Mouse (Mus musculus) heart, postnatal 0 days (tissue): ENCODE measurements around the gene Eif4e2. TPM values are rescaled to one million over a fixed set of nuclear protein-coding genes. Genes with fewer than 3 reads are reported as not detected.
A peak's percentile ranks its signal among the peaks of the same experiment; 100 is the strongest.

Source experiments
- ATAC-seq: fragments of 200-750 bp; cut with Nextera tagmentation; 2 replicates; pipeline ENCODE4 v1.8.0; 2017; ENCODE audit warnings: low read depth, moderate number of reproducible peaks, moderate library complexity; ENCODE audit not compliant: insufficient read depth
- DNase-seq: peaks from one replicate; pipeline ENCODE4 v3.0.0-alpha.2; 2016; ENCODE audit warnings: low spot score
- H3K27ac ChIP-seq: fragments of 300-500 bp; sonication (generic); 2 replicates; pipeline ENCODE4 v1.5.1; 2014; ENCODE audit warnings: low read depth, mild to moderate bottlenecking
- H3K27me3 ChIP-seq: fragments of 300-500 bp; sonication (generic); 2 replicates; pipeline ENCODE4 v1.6.1; 2014; ENCODE audit warnings: low read length, mixed read lengths; ENCODE audit not compliant: control insufficient read depth, insufficient read depth
- H3K36me3 ChIP-seq: fragments of 300-500 bp; sonication (generic); replicated peaks from 2 replicates; pipeline ENCODE4 v1.6.1; 2014; ENCODE audit warnings: low read length, mixed read lengths; ENCODE audit not compliant: control insufficient read depth, insufficient read depth
- H3K4me1 ChIP-seq: fragments of 300-500 bp; sonication (generic); 2 replicates; pipeline ENCODE4 v1.6.1; 2014; ENCODE audit warnings: antibody characterized with exemption; ENCODE audit not compliant: control insufficient read depth, insufficient read depth
- H3K4me2 ChIP-seq: fragments of 300-500 bp; sonication (generic); 2 replicates; pipeline ENCODE4 v1.6.1; 2014; ENCODE audit warnings: low read depth, mild to moderate bottlenecking, low read length, moderate library complexity
- H3K4me3 ChIP-seq: fragments of 300-500 bp; sonication (generic); 2 replicates; pipeline ENCODE4 v1.5.1; 2014; ENCODE audit warnings: low read depth, low read length
- H3K9ac ChIP-seq: fragments of 300-500 bp; sonication (generic); replicated peaks from 2 replicates; pipeline ENCODE4 v1.6.1; 2014; ENCODE audit warnings: low read depth, low read length, mixed read lengths
- H3K9me3 ChIP-seq: fragments of 300-500 bp; sonication (generic); replicated peaks from 2 replicates; pipeline ENCODE4 v1.6.1; 2016; ENCODE audit warnings: low read length; ENCODE audit not compliant: control insufficient read depth
- CTCF ChIP-seq: IDR thresholded peaks from 2 replicates; pipeline ENCODE4 v1.5.1; 2016; ENCODE audit warnings: antibody characterized with exemption, control low read depth, low read depth
- EP300 ChIP-seq: IDR thresholded peaks from 2 replicates; pipeline ENCODE4 v1.6.1; 2016; ENCODE audit warnings: antibody characterized with exemption, low read depth
- WGBS: fragments of 180-500 bp; shearing (Covaris S2); extraction: QIAGEN DNeasy Blood & Tissue Kit; methylation state at CpG from one replicate; pipeline ENCODE4 v1.1.7; 2014; 5-methylcytosine and 5-hydroxymethylcytosine counted together
- polyA plus RNA-seq: library from polyadenylated mRNA; unstranded; fragments of >200 nt; fragmentation: Nextera tagmentation; extraction: Ambion mirVana; gene quantifications from 2 replicates; pipeline ENCODE4 v1.2.1, GENCODE M21; 2015
- total RNA-seq: library from RNA; depleted of rRNA; stranded (reverse); fragments of >200 nt; gene quantifications from 2 replicates; pipeline ENCODE4 v1.2.3, GENCODE M21; 2014; ENCODE audit warnings: low replicate concordance

The Eif4e2 gene
- total and polyA plus RNA-seq, 2 experiments from 2014 or later, result 54.9 to 80.9 TPM

- Histone ChIP-seq H3K9me3 (no peaks in the 10 kb centered on the region), H3K36me3 (no peaks in the 10 kb centered on the region), H3K4me2 (no peak overlapping the region), H3K27me3 (0 out of 2 replicates have a peak, but pooled peaks cover 3% of the 10 kb centered on the region), H3K4me1 (no peaks in the 10 kb centered on the region), H3K4me3 (no peak overlapping the region), H3K9ac (no peak overlapping the region), H3K27ac (no peak overlapping the region)
- no peak for TF ChIP-seq CTCF
- TF ChIP-seq EP300, result no peak
- ATAC-seq, result no peak
- no peak for DNase-seq
- WGBS, result 70% methylated on average over 5 of the region's 5 CpGs
Measured at GRCm38 (mm10) chr1:87252040-87252609, 38.4 kb downstream of the Eif4e2 start.

- H3K27me3 ChIP-seq, result peaks cover 24% of the 10 kb centered on the region
- no peak for TF ChIP-seq EP300
- no peak for TF ChIP-seq CTCF
- H3K4me1 ChIP-seq, result no peaks in the 10 kb centered on the region
- no peak overlapping the region for H3K27ac ChIP-seq
- DNase-seq (no peak), ATAC-seq (no peak)
- no peaks in the 10 kb centered on the region for H3K36me3 ChIP-seq
- 62% methylated on average over 4 of the region's 4 CpGs for WGBS
- no peak overlapping the region for H3K9ac ChIP-seq
- H3K9me3 ChIP-seq, result no peaks in the 10 kb centered on the region
- no peak overlapping the region for H3K4me3 ChIP-seq
- H3K4me2 ChIP-seq, result no peak overlapping the region
Measured at GRCm38 (mm10) chr1:87255173-87255572, 41.5 kb downstream of the Eif4e2 start.

GRCm38 (mm10) chr1:87257691-87258090 is 44.0 kb downstream of the Eif4e2 start:
- Histone ChIP-seq H3K36me3 (no peaks in the 10 kb centered on the region), H3K27me3 (peaks cover 46% of the 10 kb centered on the region), H3K9me3 (no peaks in the 10 kb centered on the region), H3K27ac (no peak overlapping the region), H3K4me2 (no peak overlapping the region), H3K4me3 (no peak overlapping the region), H3K9ac (no peak overlapping the region), H3K4me1 (no peaks in the 10 kb centered on the region)
- no peak for TF ChIP-seq CTCF
- TF ChIP-seq EP300, result no peak
- 23% methylated on average over 11 of the region's 11 CpGs for WGBS
- no peak for DNase-seq
- no peak for ATAC-seq

- peak; percentile 51 for DNase-seq
- TF ChIP-seq CTCF (peak; percentile 45), EP300 (no peak)
Measured at GRCm38 (mm10) chr1:87258484-87258883, 44.8 kb downstream of the Eif4e2 start.

GRCm38 (mm10) chr1:87259316-87259715 is 45.6 kb downstream of the Eif4e2 start:
- no peak overlapping the region for H3K4me2 ChIP-seq
- peaks cover 62% of the 10 kb centered on the region for H3K27me3 ChIP-seq
- no peak overlapping the region for H3K4me3 ChIP-seq
- no peaks in the 10 kb centered on the region for H3K9me3 ChIP-seq
- 76% methylated on average over 2 of the region's 2 CpGs for WGBS
- H3K4me1 ChIP-seq, result no peaks in the 10 kb centered on the region
- H3K27ac ChIP-seq, result no peak overlapping the region
- no peak for TF ChIP-seq CTCF
- no peak for TF ChIP-seq EP300
- no peaks in the 10 kb centered on the region for H3K36me3 ChIP-seq
- DNase-seq, result no peak
- no peak for ATAC-seq
- no peak overlapping the region for H3K9ac ChIP-seq

More at GRCm38 (mm10) chr1:87258484-87258883, 44.8 kb downstream of the Eif4e2 start:
- Histone ChIP-seq H3K36me3 (no peaks in the 10 kb centered on the region), H3K9ac (no peak overlapping the region), H3K27ac (no peak overlapping the region), H3K4me1 (no peaks in the 10 kb centered on the region), H3K9me3 (no peaks in the 10 kb centered on the region), H3K4me3 (no peak overlapping the region), H3K4me2 (no peak overlapping the region), H3K27me3 (peaks cover 54% of the 10 kb centered on the region)
- ATAC-seq, result peak; percentile 57
- WGBS, result 7% methylated on average over 14 of the region's 14 CpGs

- H3K27me3 ChIP-seq, result peaks cover 83% of the 10 kb centered on the region
- no peak overlapping the region for H3K4me2 ChIP-seq
- no peaks in the 10 kb centered on the region for H3K36me3 ChIP-seq
- no peak overlapping the region for H3K9ac ChIP-seq
- 12% methylated on average over 9 of the region's 9 CpGs for WGBS
- DNase-seq (no peak), ATAC-seq (no peak)
- no peak for TF ChIP-seq CTCF
- no peak for TF ChIP-seq EP300
- H3K27ac ChIP-seq, result no peak overlapping the region
- H3K4me1 ChIP-seq, result peaks cover 15% of the 10 kb centered on the region
- H3K9me3 ChIP-seq, result no peaks in the 10 kb centered on the region
- H3K4me3 ChIP-seq, result peak overlapping the region; percentile 49; the same call in 1 of the 2 replicates
Measured at GRCm38 (mm10) chr1:87263257-87263656, 49.5 kb downstream of the Eif4e2 start.
